Mouse (Mus musculus) MEL (cell line): ENCODE measurements around the gene Smc6. TPM values are rescaled to one million over a fixed set of nuclear protein-coding genes. Genes with fewer than 3 reads are reported as not detected.

Experiments used
- DNase-seq: peaks from one replicate; pipeline ENCODE4 v3.0.0; 2011; ENCODE audit warnings: low read depth, low spot score
- H3K27ac ChIP-seq: 2 replicates; pipeline ENCODE4 v1.5.1; 2012; ENCODE audit warnings: low read depth, mild to moderate bottlenecking, control low read depth, low read length, moderate library complexity; ENCODE audit not compliant: control insufficient read depth
- H3K27me3 ChIP-seq, 2 experiments: fragments of 150-350 bp in 1 of 2; sonication (generic) in 1 of 2; 2 replicates each; pipeline ENCODE4 v1.6.1; 2012; ENCODE audit warnings: low read length in 2 of 2, mild to moderate bottlenecking in 2 of 2, improper control_type of control experiment in 1 of 2, moderate library complexity in 1 of 2; ENCODE audit not compliant: insufficient read depth in 2 of 2, control insufficient read depth in 1 of 2
- H3K36me3 ChIP-seq, 2 experiments: 2 replicates each; pipeline ENCODE4 v1.6.1; 2012 to 2014; ENCODE audit warnings: low read length in 2 of 2, improper control_type of control experiment in 1 of 2, inconsistent platforms in 1 of 2, mild to moderate bottlenecking in 1 of 2; ENCODE audit not compliant: insufficient read depth in 2 of 2, control insufficient read depth in 1 of 2
- H3K4me1 ChIP-seq, 2 experiments: fragments of 150-350 bp in 1 of 2; sonication (generic) in 1 of 2; 2 replicates each; pipeline ENCODE4 v1.6.1; 2012; ENCODE audit warnings: low read length in 2 of 2, improper control_type of control experiment in 1 of 2, mild to moderate bottlenecking in 1 of 2; ENCODE audit not compliant: insufficient read depth in 2 of 2, control insufficient read depth in 1 of 2
- H3K4me3 ChIP-seq, 2 experiments: fragments of 150-350 bp in 1 of 2; sonication (generic) in 1 of 2; 2 replicates each; pipeline ENCODE4 v1.5.1; 2012; ENCODE audit warnings: low read depth in 2 of 2, low read length in 2 of 2, mild to moderate bottlenecking in 2 of 2, moderate library complexity in 2 of 2, control low read depth in 1 of 2, improper control_type of control experiment in 1 of 2; ENCODE audit not compliant: control insufficient read depth in 1 of 2, insufficient read depth in 1 of 2
- H3K79me2 ChIP-seq: 2 replicates; pipeline ENCODE4 v1.6.1; 2012; ENCODE audit warnings: mild to moderate bottlenecking, low read length, moderate library complexity; ENCODE audit not compliant: control insufficient read depth, poor library complexity, insufficient read depth
- H3K9ac ChIP-seq: 2 replicates; pipeline ENCODE4 v1.6.1; 2012; ENCODE audit warnings: low read depth, mild to moderate bottlenecking, control low read depth, low read length, moderate library complexity; ENCODE audit not compliant: control insufficient read depth, poor library complexity, severe bottlenecking
- H3K9me3 ChIP-seq: fragments of 150-350 bp; sonication (generic); replicated peaks from 2 replicates; pipeline ENCODE4 v1.6.1; 2012; ENCODE audit warnings: mild to moderate bottlenecking, low read length, improper control_type of control experiment, moderate library complexity; ENCODE audit not compliant: insufficient read depth
- GABPA ChIP-seq: IDR thresholded peaks from 2 replicates; pipeline ENCODE4 v1.6.1; 2012; ENCODE audit warnings: low read depth, mild to moderate bottlenecking, inconsistent platforms, low read length, improper control_type of control experiment, moderate library complexity
- MAZ ChIP-seq: IDR thresholded peaks from 2 replicates; pipeline ENCODE4 v1.6.1; 2012; ENCODE audit warnings: low read depth, mild to moderate bottlenecking, inconsistent platforms, low read length, improper control_type of control experiment
- MXI1 ChIP-seq: IDR thresholded peaks from 2 replicates; pipeline ENCODE4 v1.6.1; 2011; ENCODE audit warnings: mild to moderate bottlenecking, low read depth, low read length, improper control_type of control experiment
- POLR2AphosphoS2 ChIP-seq: IDR thresholded peaks from 2 replicates; pipeline ENCODE4 v1.6.1; 2011; ENCODE audit warnings: low read length, improper control_type of control experiment
- RAD21 ChIP-seq: IDR thresholded peaks from 2 replicates; pipeline ENCODE4 v1.6.1; 2011; ENCODE audit warnings: mild to moderate bottlenecking, low read depth, low read length, improper control_type of control experiment
- SIN3A ChIP-seq: IDR thresholded peaks from 2 replicates; pipeline ENCODE4 v1.6.1; 2012; ENCODE audit warnings: low read length, improper control_type of control experiment, inconsistent platforms
- SMC3 ChIP-seq: IDR thresholded peaks from 2 replicates; pipeline ENCODE4 v1.6.1; 2011; ENCODE audit warnings: low read depth, low read length, improper control_type of control experiment
- TBP ChIP-seq: IDR thresholded peaks from 2 replicates; pipeline ENCODE4 v1.8.0; 2011; ENCODE audit warnings: low read depth, low read length, improper control_type of control experiment
- USF2 ChIP-seq, 2 experiments: IDR thresholded peaks; 2 replicates each; pipeline ENCODE4 v1.6.1; 2011 to 2012; ENCODE audit warnings: improper control_type of control experiment in 2 of 2, low read length in 2 of 2, borderline replicate concordance in 1 of 2, inconsistent platforms in 1 of 2, low read depth in 1 of 2, mild to moderate bottlenecking in 1 of 2; ENCODE audit not compliant: insufficient read depth in 1 of 2
- ZC3H11A ChIP-seq: IDR thresholded peaks from 2 replicates; pipeline ENCODE4 v1.6.1; 2012; ENCODE audit warnings: low read depth, mild to moderate bottlenecking, inconsistent platforms, low read length, improper control_type of control experiment
- ZMIZ1 ChIP-seq: IDR thresholded peaks from 2 replicates; pipeline ENCODE4 v1.6.1; 2012; ENCODE audit warnings: low read depth, mild to moderate bottlenecking, inconsistent platforms, low read length, improper control_type of control experiment, moderate library complexity
- polyA plus RNA-seq, 2 experiments: library from polyadenylated mRNA; stranded (reverse) in 1 of 2; unstranded in 1 of 2; fragments of >175 nt in 1 of 2; fragments of >200 nt in 1 of 2; gene quantifications; 2 replicates each; pipeline versions ENCODE4 v1.2.1 to v1.2.4; 2012; ENCODE audit warnings: low replicate concordance in 2 of 2, low read depth in 1 of 2; ENCODE audit not compliant: insufficient read length in 2 of 2, insufficient read depth in 1 of 2, missing spikeins in 1 of 2
- total RNA-seq: library from RNA; depleted of rRNA; stranded (reverse); fragments of 300-350 nt; gene quantifications from 2 replicates; pipeline ENCODE4 v1.2.3, GENCODE M21; 2012

The Smc6 gene
- total and polyA plus RNA-seq, 3 experiments, result 46.7 to 170 (median 63.3) TPM

DNA sequence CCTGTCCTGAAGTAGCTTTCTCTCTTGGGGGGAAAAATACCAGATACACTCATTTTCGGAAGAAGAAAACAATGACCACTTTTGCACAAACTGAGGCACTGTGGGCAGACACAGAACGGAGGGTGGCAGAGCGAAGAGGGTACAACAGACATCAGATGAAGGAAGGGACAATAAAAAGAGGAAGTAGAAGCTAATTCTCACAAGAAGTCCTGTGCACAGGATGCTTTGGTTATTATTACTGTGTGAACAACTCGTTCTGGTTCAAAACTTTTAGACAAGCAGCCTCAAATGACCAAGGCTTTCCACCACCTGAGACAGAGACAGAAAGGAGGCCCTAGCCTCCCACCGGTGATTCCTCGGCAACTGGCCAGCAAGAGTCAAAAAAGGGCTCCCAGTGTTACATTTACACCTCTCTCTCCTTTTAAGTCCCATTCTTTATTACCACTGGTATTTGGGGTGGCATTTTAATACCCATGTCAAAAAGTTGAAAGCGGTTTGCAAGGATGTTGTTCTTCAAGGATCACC lies 47.9 kb upstream of the Smc6 start:
- Histone ChIP-seq H3K36me3 (no peaks in the 10 kb centered on the region), H3K27ac (no peak overlapping the region), H3K9me3 (no peaks in the 10 kb centered on the region), H3K79me2 (no peaks in the 10 kb centered on the region), H3K4me1 (no peaks in the 10 kb centered on the region), H3K4me3 (no peak overlapping the region), H3K9ac (no peak overlapping the region)
- TF ChIP-seq SMC3 (no peak), USF2 (IDR thresholded peaks at IDR 0.05; ENCODE audit: borderline replicate concordance in 1 of 2, insufficient read depth in 1 of 2, low read depth in 1 of 2, low read length in 2 of 2) (no peak), TBP (no peak), ZC3H11A (no peak), MAZ (no peak), MXI1 (no peak), GABPA (no peak), RAD21 (no peak), ZMIZ1 (no peak)
- TF ChIP-seq, all 39 proteins: peak for 0
- no peak for DNase-seq
- H3K27me3 ChIP-seq, result no peaks in the 10 kb centered on the region; a peak in 1 of 4 replicates

- Histone ChIP-seq H3K27me3 (no peaks in the 10 kb centered on the region; a peak in 1 of 4 replicates), H3K27ac (no peak overlapping the region)
Observed at GRCm38 (mm10) chr12:11221524-11222330, 44.0 kb upstream of the Smc6 start.

DNA sequence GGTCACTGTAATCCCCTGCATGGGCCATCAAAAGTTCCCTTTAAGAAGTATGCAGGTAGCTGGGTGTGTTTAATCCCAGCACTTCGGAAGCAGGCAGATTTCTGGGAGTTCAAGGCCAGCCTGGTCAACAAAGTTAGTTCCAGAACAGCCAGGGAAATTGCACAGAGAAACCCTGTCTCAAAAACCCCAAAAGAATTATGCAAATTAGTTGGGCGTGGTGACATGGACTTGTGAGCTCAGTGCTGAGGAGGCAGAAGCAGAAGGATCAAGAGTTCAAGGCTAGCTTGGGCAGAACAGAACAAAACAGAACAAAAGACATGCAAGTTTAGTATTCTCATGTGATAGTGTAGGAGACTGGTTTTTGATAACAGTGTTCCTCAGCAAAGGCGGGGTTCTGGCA lies 43.1 kb upstream of the Smc6 start:
- Histone ChIP-seq H3K27ac (no peak overlapping the region), H3K4me1 (peaks cover 0 to 13% of the 10 kb centered on the region in 2 experiments; a peak in 2 of 4 replicates), H3K27me3 (no peaks in the 10 kb centered on the region; a peak in 1 of 4 replicates), H3K4me3 (no peak overlapping the region), H3K79me2 (no peaks in the 10 kb centered on the region), H3K36me3 (peaks cover 0 to 13% of the 10 kb centered on the region in 2 experiments; a peak in 2 of 4 replicates), H3K9ac (no peak overlapping the region), H3K9me3 (no peaks in the 10 kb centered on the region)
- DNase-seq, result no peak
- TF ChIP-seq SIN3A, result no peak
- TF ChIP-seq POLR2AphosphoS2, result no peak
- TF ChIP-seq MAZ, result no peak

More at GRCm38 (mm10) chr12:11221524-11222330, 44.0 kb upstream of the Smc6 start:
- Histone ChIP-seq H3K9ac (no peak overlapping the region), H3K9me3 (no peaks in the 10 kb centered on the region), H3K4me1 (peaks cover 0 to 8% of the 10 kb centered on the region in 2 experiments; a peak in 2 of 4 replicates), H3K36me3 (peaks cover 0 to 7% of the 10 kb centered on the region in 2 experiments; a peak in 2 of 4 replicates), H3K4me3 (no peak overlapping the region), H3K79me2 (no peaks in the 10 kb centered on the region)
- TF ChIP-seq SMC3, result no peak
- no peak for TF ChIP-seq ZMIZ1
- TF ChIP-seq RAD21, result no peak
- no peak for TF ChIP-seq MAZ
- no peak for DNase-seq
